Mouse (Mus musculus) kidney, adult 2 months (tissue): ENCODE results near the gene Zfp113. TPM values are rescaled to one million over a fixed set of nuclear protein-coding genes. Genes with fewer than 3 reads are reported as not detected.

Source experiments
- DNase-seq: peaks from one replicate; pipeline ENCODE4 v3.0.0; 2021
- H3K27ac ChIP-seq: fragments of 200-500 bp; 2 replicates; pipeline ENCODE4 v1.5.1; 2012; ENCODE audit warnings: low read depth, low read length, control low read depth, inconsistent platforms; ENCODE audit not compliant: insufficient read depth
- H3K27me3 ChIP-seq: fragments of 200-500 bp; replicated peaks from 2 replicates; pipeline ENCODE4 v1.6.1; 2012; ENCODE audit warnings: mild to moderate bottlenecking, moderate library complexity, low read length, inconsistent platforms; ENCODE audit not compliant: control insufficient read depth, insufficient read depth
- H3K36me3 ChIP-seq: fragments of 200-500 bp; 2 replicates; pipeline ENCODE4 v1.6.1; 2012; ENCODE audit warnings: mild to moderate bottlenecking, moderate library complexity, low read length, inconsistent platforms; ENCODE audit not compliant: control insufficient read depth, insufficient read depth
- H3K4me1 ChIP-seq: fragments of 200-500 bp; 2 replicates; pipeline ENCODE4 v1.6.1; 2011; ENCODE audit warnings: low read length; ENCODE audit not compliant: control insufficient read depth, insufficient read depth
- H3K4me3 ChIP-seq: fragments of 200-500 bp; 2 replicates; pipeline ENCODE4 v1.5.1; 2011; ENCODE audit warnings: mild to moderate bottlenecking, low read depth, low read length, control low read depth; ENCODE audit not compliant: insufficient read depth
- CTCF ChIP-seq: fragments of 200-500 bp; conservative IDR thresholded peaks from 2 replicates; pipeline ENCODE4 v1.5.1; 2011; ENCODE audit warnings: low read depth, mild to moderate bottlenecking, control low read depth, low read length, moderate library complexity, mixed read lengths; ENCODE audit not compliant: insufficient read depth, insufficient read length
- POLR2A ChIP-seq: fragments of 200-500 bp; IDR thresholded peaks from one replicate; pipeline ENCODE4 v1.6.1; 2011; ENCODE audit warnings: low read depth, low read length, control low read depth
- WGBS: fragments of 180-500 bp; shearing (Covaris S2); methylation state at CpG from one replicate; pipeline ENCODE4 v1.1.7; 2018; 5-methylcytosine and 5-hydroxymethylcytosine counted together
- polyA plus RNA-seq: library from polyadenylated mRNA; depleted of rRNA; stranded (reverse); fragments of >200 nt; gene quantifications from 2 replicates; pipeline ENCODE4 v1.2.3, GENCODE M21; 2012; rRNA removed

The Zfp113 gene
- polyA plus RNA-seq: 3.4 and 4.4 TPM in 2 replicates

DNA sequence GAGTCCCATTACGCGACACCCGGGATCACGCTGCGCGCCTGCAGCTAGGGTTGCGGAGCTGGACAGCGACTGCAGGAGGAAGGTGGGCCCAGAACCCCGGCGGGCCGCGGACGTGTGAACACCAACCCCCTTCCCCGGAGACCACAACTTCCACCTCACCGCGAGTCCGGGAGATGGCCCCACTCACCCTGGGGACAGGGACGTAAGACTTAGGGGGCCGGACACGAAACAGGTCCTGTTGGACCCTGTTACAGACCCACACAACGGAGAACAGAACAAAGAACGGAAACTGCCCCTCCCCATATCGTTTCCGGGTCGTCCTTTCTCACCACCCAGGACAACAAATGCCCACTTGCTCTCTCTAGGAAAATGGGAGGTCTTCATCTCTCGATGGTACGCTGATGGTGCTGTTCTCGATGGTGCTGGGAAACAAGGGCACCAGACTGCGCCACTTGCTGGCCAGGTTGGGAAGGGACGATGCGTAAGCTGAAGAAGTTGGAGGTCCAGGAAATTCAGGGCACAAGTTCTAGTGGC, at the start of gene Zfp113:
Gene Zfp113, minus strand, starts transcription at position 302 of the 534 bp plus-strand sequence.
- WGBS: under 1% methylated on average over 31 of the region's 31 CpGs
- Histone ChIP-seq H3K4me1 (0 out of 2 replicates have a peak, but pooled peaks cover 4% of the 10 kb centered on the region), H3K27me3 (no peaks in the 10 kb centered on the region), H3K36me3 (peaks cover 4% of the 10 kb centered on the region), H3K4me3 (peak within 1 kb of the TSS; percentile 64), H3K27ac (peak within 1 kb of the TSS; percentile 48)
- TF ChIP-seq POLR2A (no peak), CTCF (peak; percentile 98; the same call in 1 of the 2 replicates)
- peak; percentile 97 for DNase-seq

DNA sequence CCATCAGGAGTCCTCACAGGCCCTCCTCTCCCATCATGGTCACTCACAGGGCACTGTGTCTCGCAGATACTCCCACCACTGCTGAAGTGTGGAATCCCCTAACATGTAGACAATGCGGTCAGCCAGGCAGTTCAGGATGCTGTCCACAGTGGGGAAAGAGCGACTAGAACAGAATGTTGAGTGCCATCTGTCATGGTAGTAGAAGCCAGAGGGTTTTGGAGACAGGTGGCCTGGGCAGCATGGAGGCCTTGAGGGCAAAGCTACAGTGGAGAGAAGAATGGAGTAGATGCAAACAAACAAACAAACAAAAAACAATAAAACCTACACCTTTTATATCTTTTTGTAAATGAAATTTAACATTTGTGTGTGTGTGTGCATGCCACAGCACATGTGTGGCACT, 46.5 kb upstream of the Zfp113 start:
- DNase-seq: no peak
- WGBS: 93% methylated on average over 3 of the region's 3 CpGs
- H3K4me1 ChIP-seq: no peaks in the 10 kb centered on the region
- TF ChIP-seq POLR2A (no peak), CTCF (no peak)
- no peak overlapping the region for H3K27ac ChIP-seq
- no peak overlapping the region for H3K4me3 ChIP-seq
- no peaks in the 10 kb centered on the region for H3K27me3 ChIP-seq
- no peaks in the 10 kb centered on the region for H3K36me3 ChIP-seq

DNA sequence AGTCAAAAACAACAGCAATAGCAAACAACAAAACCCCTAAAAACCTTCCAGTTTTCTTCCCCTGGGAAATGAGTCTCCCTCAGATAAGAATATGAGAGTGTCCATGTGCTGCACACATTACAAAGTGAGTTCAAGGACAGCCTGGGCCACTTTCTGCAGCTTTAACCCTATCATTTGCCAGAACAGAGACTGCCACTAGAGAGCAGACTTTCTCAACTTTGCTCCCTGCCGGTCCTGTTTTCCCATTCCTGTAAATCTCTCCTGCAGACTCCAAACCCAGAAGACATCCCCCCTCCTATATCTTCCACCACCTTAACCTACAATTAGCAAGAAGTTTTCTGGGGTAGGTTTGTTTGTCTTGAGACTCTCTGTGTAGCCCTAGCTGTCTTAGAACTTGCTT, 44.0 kb upstream of the Zfp113 start:
- H3K36me3 ChIP-seq: no peaks in the 10 kb centered on the region
- no peak for TF ChIP-seq POLR2A
- TF ChIP-seq CTCF: peak; percentile 54
- H3K4me1 ChIP-seq: no peaks in the 10 kb centered on the region
- 0% methylated on average over 1 of the region's 1 CpGs for WGBS
- no peak overlapping the region for H3K27ac ChIP-seq
- H3K4me3 ChIP-seq: no peak overlapping the region
- no peaks in the 10 kb centered on the region for H3K27me3 ChIP-seq
- DNase-seq: peak; percentile 31

DNA sequence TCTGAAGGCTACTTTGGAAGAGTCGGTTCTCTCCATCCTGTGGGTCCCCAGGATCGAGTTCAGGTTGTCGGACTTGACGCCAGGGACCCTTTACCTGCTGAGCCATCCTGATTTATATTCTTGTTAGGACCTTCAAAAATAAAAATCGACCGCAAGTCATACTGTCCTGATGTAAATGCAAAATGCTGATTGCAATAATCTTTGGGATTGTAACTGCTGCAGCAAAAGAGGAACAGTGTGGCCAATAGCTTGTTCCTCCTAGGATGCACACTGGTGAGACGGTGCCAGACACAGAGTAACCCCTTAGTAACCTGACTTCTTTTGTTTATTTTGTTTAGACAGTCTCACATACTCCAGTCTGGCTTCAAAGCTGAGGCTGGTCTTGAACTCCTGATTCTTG, 39.9 kb upstream of the Zfp113 start:
- no peak overlapping the region for H3K4me3 ChIP-seq
- no peaks in the 10 kb centered on the region for H3K27me3 ChIP-seq
- no peak for DNase-seq
- H3K4me1 ChIP-seq: no peaks in the 10 kb centered on the region; the same call in 1 of the 2 replicates
- no peak for TF ChIP-seq CTCF
- TF ChIP-seq POLR2A: no peak
- no peak overlapping the region for H3K27ac ChIP-seq
- whole genome bisulfite sequencing: 67% methylated on average over 7 of the region's 7 CpGs
- no peaks in the 10 kb centered on the region for H3K36me3 ChIP-seq

DNA sequence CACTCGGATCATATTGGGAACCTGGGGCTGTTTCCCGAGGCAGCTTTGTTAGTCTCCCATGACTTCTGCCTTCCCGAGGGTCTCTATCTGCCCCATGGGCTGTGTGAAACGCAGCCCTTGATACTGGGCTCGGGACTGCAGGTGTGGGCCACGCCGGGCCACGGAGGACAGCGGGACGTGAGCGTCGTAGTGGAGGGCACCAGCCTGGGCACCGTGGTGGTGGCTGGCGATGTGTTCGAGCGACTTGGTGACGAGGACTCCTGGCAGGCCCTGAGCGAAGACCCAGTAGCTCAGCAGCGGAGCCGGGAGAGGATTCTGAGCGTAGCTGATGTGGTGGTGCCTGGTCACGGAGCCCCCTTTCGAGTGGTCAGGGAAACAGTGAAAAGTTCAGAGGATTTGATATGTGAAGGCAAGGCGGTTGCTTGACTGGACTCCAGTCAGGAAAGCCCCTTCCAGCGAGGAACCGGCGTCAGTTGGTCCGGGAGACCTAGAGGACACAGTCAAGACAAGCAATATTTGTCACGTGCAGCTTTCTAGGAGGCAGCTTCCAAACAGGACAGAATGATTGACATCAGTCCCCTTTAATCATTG, 39.3 kb upstream of the Zfp113 start:
- Histone ChIP-seq H3K27ac (no peak overlapping the region), H3K27me3 (no peaks in the 10 kb centered on the region), H3K4me1 (no peaks in the 10 kb centered on the region; the same call in 1 of the 2 replicates), H3K4me3 (peak overlapping the region; percentile 88), H3K36me3 (no peaks in the 10 kb centered on the region)
- TF ChIP-seq POLR2A: no peak
- TF ChIP-seq CTCF: no peak
- WGBS: 3% methylated on average over 29 of the region's 29 CpGs
- DNase-seq: peak; percentile 27

DNA sequence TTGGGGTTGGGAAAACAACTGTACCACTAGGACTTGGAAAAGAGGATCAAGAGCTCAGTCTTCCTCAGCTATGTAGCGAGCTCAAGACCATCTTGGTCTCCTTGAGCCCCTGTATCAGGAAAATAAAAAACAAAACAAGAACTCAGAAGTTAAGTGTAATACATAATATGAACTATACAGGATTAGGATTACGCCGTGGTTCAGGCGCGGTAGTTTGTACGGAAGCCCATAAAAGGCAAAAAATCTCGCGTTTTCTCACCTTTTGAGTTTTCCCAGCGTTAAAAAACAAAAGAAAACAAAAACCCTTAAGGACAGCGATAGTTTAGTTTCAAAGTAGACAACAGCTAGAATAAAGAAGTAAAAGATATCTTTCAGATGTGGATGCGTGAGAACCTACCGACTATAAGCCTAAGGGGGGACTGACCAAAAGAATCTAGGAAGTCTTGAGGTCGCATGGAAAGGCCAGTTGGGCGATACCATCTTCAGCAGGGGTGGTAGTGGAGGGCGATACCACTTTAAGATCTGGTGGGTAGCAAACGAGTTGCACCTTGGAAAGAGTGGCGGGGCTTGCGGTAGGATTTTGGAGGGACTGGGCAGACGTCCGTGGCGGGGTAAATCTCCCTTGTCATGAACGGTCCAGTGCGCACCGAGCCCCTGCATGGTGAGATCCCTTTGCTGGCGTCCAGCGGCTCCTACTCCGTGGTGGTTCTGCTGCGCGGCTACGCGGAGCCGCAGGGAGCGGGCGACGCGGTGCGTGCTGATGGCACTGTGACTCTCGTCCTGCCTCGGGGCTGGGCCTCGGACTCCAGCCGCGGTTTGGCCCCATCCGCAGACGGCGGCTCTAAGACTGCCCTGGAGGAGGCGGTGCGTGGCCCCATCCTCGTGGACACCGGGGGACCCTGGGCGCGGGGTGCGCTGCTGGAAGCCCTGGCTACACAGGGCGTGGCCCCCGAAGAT, 38.5 kb upstream of the Zfp113 start, which contains the start of gene Mblac1:
Gene Mblac1, plus strand, starts transcription at position 544 of the 957 bp plus-strand sequence.
- Histone ChIP-seq H3K4me3 (peak within 1 kb of the TSS; percentile 88), H3K4me1 (no peaks in the 10 kb centered on the region; the same call in 1 of the 2 replicates), H3K27ac (peak within 1 kb of the TSS; percentile 26; the same call in 1 of the 2 replicates), H3K36me3 (no peaks in the 10 kb centered on the region), H3K27me3 (no peaks in the 10 kb centered on the region)
- WGBS: 6% methylated on average over 54 of the region's 54 CpGs
- DNase-seq: peak; percentile 93
- TF ChIP-seq CTCF (no peak), POLR2A (no peak)
